Mouse (Mus musculus) lung, adult 2 months (tissue): ENCODE data around the gene Ddn. TPM values are rescaled to one million over a fixed set of nuclear protein-coding genes. Genes with fewer than 3 reads are reported as not detected.

Source experiments
- DNase-seq: peaks from one replicate; pipeline ENCODE4 v3.0.0; 2022
- H3K4me1 ChIP-seq: fragments of 200-500 bp; 2 replicates; pipeline ENCODE4 v1.6.1; 2011; ENCODE audit warnings: low read length; ENCODE audit not compliant: control insufficient read depth, insufficient read depth
- H3K4me3 ChIP-seq: fragments of 200-500 bp; replicated peaks from 2 replicates; pipeline ENCODE3; 2011; ENCODE audit warnings: low read depth, mild to moderate bottlenecking, control low read depth, low read length; ENCODE audit errors: extremely low read depth
- CTCF ChIP-seq: fragments of 200-500 bp; IDR thresholded peaks from 2 replicates; pipeline ENCODE4 v1.5.1; 2011; ENCODE audit warnings: mild to moderate bottlenecking, low read length, control low read depth; ENCODE audit not compliant: insufficient read depth
- POLR2A ChIP-seq: fragments of 200-500 bp; IDR thresholded peaks from 2 replicates; pipeline ENCODE4 v1.6.1; 2011; ENCODE audit warnings: low read depth, mild to moderate bottlenecking, control low read depth, low read length, borderline replicate concordance; ENCODE audit errors: extremely low read depth
- WGBS: fragments of 180-500 bp; shearing (Covaris S2); methylation state at CpG from one replicate; pipeline ENCODE4 v1.1.7; 2018; 5-methylcytosine and 5-hydroxymethylcytosine counted together
- polyA plus RNA-seq: library from polyadenylated mRNA; depleted of rRNA; stranded (reverse); fragments of >200 nt; gene quantifications from 2 replicates; pipeline ENCODE4 v1.2.3, GENCODE M21; 2012

Gene Ddn
- polyA plus RNA-seq, 1 experiment: 0.21 TPM

GRCm38 (mm10) chr15:98846140-98846539 lies 36.9 kb upstream of the Ddn start:
- WGBS: 81% methylated on average over 8 of the region's 8 CpGs
- no peak for DNase-seq
- Histone ChIP-seq H3K4me3 (no peak overlapping the region), H3K4me1 (no peaks in the 10 kb centered on the region)
- TF ChIP-seq CTCF (no peak), POLR2A (no peak)

DNA sequence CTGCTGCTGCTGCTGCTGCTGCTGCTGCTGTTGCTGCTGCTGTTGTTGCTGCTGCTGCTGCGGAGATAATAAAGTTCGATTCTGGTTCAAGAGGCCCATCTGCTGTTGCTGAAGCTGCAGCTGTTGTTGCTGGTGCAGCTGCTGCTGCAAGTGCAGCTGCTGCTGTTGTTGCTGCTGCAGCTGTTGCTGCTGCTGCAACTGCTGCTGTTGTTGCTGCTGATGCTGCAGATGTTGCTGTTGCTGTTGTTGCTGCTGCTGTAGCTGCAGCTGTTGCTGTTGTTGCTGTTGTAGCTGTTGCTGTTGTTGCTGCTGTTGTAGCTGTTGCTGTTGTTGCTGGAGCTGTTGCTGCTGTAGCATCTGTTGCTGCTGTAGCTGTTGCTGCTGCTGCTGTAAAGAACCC lies 35.9 kb upstream of the Ddn start:
- H3K4me3 ChIP-seq: no peak overlapping the region
- TF ChIP-seq CTCF (no peak), POLR2A (no peak)
- DNase-seq: no peak
- WGBS: 92% methylated on average over 2 of the region's 2 CpGs
- no peaks in the 10 kb centered on the region for H3K4me1 ChIP-seq

DNA sequence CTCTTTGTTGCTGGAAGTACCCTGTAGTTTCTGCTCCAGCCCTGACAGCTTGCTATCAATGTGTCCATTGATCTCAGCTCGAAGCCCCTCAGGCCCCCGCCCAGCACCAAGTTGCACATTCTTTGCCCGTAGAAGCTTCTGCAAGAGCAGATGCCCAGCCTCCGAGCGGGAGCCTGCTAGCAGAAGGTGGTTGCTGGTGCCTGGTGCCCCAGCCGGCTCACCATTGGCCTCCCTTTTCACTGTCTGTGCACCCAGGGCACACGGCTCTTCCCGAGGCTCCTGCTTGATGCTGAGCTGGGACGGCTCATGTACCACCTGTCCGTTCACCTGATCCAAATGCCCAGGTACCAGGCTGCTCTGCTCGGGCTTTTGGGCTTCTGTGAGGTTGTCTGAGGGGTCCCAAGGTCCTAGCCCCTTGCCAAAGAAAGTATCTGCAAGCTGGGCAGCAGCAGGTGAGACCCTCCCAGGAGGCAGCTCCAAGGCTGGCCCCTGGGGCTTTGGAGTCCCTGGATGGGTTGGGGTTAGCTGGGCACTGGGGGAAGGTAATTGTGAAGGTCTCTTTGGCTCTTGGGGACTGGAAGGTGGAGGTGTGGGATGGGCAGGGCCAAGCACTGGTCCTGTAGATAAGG lies 34.4 kb upstream of the Ddn start:
- TF ChIP-seq CTCF: no peak
- no peak for TF ChIP-seq POLR2A

DNA sequence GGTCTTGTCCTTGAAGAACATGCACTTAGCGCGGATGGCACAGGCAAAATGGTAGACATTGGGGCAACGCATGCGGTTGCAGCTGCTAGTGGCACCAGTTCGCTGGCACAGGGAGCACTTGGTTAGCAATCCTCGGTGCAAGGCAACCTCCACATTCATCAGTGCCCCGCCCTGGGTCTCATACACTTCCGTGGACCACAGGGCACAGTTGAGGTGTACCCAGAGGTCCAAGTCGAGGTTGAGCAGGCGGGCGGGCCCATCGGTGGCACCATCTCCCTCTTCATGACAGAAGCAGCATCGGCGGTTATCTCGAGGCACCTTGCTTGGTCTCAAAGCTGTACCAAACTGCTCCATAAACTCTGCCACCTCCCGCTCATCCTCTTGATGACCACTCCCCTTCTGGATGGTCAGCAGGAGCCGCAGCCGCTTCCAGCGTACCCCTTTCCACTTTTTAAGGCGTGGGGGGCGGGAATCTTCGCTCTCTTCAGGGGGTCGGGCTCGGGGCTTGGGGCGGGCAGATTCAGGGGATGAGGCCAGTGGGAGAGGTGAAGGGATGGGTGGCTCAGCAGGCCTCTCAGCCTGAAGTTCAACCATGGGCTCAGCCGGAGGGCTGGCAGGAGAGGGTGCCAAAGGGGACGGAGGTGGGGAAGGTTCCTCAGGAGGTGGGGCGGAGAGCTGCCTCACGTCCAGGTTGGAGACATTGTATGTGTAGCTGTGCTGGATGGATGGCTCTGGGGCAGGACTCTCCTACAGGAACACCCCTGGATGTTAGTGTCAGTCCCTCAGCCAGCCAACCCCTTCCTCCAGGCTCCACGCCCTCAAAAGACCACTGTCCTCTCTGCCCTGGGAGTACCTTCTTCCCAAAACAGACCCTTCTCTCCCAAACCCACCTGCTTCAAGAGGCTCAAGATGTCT lies 30.6 kb upstream of the Ddn start:
- Histone ChIP-seq H3K4me3 (no peak overlapping the region), H3K4me1 (no peaks in the 10 kb centered on the region)
- no peak for DNase-seq
- TF ChIP-seq POLR2A (no peak), CTCF (no peak)
- WGBS: 92% methylated on average over 30 of the region's 30 CpGs

More for the DNA sequence above, 34.4 kb upstream of the Ddn start:
- 93% methylated on average over 11 of the region's 11 CpGs for WGBS
- Histone ChIP-seq H3K4me3 (no peak overlapping the region), H3K4me1 (no peaks in the 10 kb centered on the region)
- DNase-seq: no peak

DNA sequence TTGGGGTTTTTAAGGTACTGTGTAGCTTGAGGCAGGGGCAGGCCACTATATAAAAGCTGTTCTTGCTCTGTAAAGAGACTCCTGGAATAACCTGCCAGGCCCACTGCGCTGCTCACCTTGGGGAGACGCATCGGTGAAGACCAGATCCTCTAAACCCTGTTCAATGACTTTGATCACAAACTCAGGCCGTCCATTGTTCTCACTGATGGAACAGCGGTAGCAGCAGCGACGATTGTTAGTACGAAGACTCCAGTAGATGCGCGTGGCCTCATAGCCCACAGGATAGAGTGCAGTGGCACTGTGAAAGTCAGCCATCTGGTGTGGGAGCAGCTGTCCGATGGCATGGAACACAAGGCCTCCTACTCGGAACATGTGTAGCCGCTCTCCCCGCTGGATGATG lies 29.9 kb upstream of the Ddn start:
- 97% methylated on average over 14 of the region's 14 CpGs for WGBS
- TF ChIP-seq POLR2A: no peak
- TF ChIP-seq CTCF: no peak
- Histone ChIP-seq H3K4me1 (no peaks in the 10 kb centered on the region), H3K4me3 (no peak overlapping the region)
- no peak for DNase-seq

- no peak for DNase-seq
- 77% methylated on average over 4 of the region's 4 CpGs for WGBS
- Histone ChIP-seq H3K4me1 (no peaks in the 10 kb centered on the region), H3K4me3 (no peak overlapping the region)
- TF ChIP-seq POLR2A (no peak), CTCF (no peak)
Measured at GRCm38 (mm10) chr15:98837743-98838103, 28.4 kb upstream of the Ddn start.

GRCm38 (mm10) chr15:98837006-98837742 lies 27.9 kb upstream of the Ddn start:
- 93% methylated on average over 21 of the region's 21 CpGs for WGBS
- Histone ChIP-seq H3K4me1 (no peaks in the 10 kb centered on the region), H3K4me3 (no peak overlapping the region)
- TF ChIP-seq POLR2A (no peak), CTCF (no peak)
- no peak for DNase-seq

GRCm38 (mm10) chr15:98835291-98835690 lies 26.0 kb upstream of the Ddn start:
- WGBS: 91% methylated on average over 14 of the region's 14 CpGs
- H3K4me3 ChIP-seq: no peak overlapping the region
- DNase-seq: no peak
- no peaks in the 10 kb centered on the region for H3K4me1 ChIP-seq
- no peak for TF ChIP-seq POLR2A
- TF ChIP-seq CTCF: no peak

GRCm38 (mm10) chr15:98834059-98834458 lies 24.8 kb upstream of the Ddn start:
- no peak for DNase-seq
- Histone ChIP-seq H3K4me3 (no peak overlapping the region), H3K4me1 (no peaks in the 10 kb centered on the region; the same call in 1 of the 2 replicates)
- 83% methylated on average over 13 of the region's 13 CpGs for WGBS
- TF ChIP-seq POLR2A: no peak
- TF ChIP-seq CTCF: no peak
